Mouse (Mus musculus): Measurements from ENCODE around the gene Nrros. TPM values are rescaled to one million over a fixed set of nuclear protein-coding genes. Genes with fewer than 3 reads are reported as not detected.
A peak's percentile ranks its signal among the peaks of the same experiment; 100 is the strongest.

The Nrros gene
- polyA plus RNA-seq, 1 experiment from 2014 or later = 7.4 TPM

DNA sequence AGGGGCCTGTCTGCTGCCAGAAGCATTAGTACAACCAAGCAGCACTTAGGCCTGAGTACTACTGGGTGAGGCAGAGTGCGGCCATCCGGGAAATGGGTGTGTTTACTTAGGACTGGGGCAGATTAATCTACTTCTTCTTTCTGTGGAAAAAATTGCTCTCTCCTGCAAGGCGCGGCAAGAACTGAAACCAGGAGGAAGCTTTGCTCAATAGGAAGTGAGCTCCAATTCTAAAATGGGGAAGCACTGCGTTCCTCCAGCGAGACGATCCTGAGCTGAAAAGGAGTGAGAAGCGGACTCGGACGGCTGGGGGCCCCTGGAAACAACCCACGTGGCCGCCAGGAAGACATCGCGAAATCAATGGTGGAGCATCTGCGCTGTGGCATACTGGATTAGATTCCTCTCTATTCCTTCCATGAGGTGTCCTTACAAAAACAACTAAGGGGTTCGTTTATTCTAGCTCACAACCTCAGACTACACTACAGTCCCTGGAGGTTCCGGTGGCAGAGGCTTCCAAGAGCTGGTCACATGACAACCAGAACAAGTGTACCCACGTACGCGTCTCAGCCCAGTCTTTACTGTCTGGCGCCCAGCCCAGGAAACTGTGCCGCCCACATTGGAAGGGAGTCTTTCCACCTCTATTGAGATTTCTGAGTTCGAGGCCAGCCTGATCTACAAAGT, 51.7 kb downstream of the Nrros start:
- peak; percentile 51 for ATAC-seq (ENCODE audit: insufficient number of reproducible peaks, insufficient read depth, low FRiP score, low read depth)
- 49% methylated on average over 23 of the region's 23 CpGs for WGBS

GRCm38 (mm10) chr16:32110951-32111699, 54.3 kb downstream of the Nrros start:
- Histone ChIP-seq H3K4me3 (ENCODE audit: control insufficient read depth in 1 of 2, insufficient read depth in 1 of 2, low read depth in 1 of 2, low read length in 2 of 2) (no peak overlapping the region), H3K9me3 (ENCODE audit: control insufficient read depth, low read length) (no peaks in the 10 kb centered on the region), H3K9ac (ENCODE audit: low read length) (no peak overlapping the region), H3K4me2 (ENCODE audit: low read length) (no peak overlapping the region), H3K27me3 (ENCODE audit: control insufficient read depth, insufficient read depth, low read length) (no peaks in the 10 kb centered on the region), H3K36me3 (ENCODE audit: control insufficient read depth, insufficient read depth, low read length) (peaks cover 24% of the 10 kb centered on the region), H3K27ac (replicated peaks in 1 of 2; ENCODE audit: control insufficient read depth in 1 of 2, insufficient read depth in 1 of 2, low read depth in 2 of 2, low read length in 2 of 2) (no peak overlapping the region), H3K4me1 (ENCODE audit: control insufficient read depth in 2 of 2, insufficient read depth in 2 of 2, low read length in 2 of 2) (peaks cover 2 to 3% of the 10 kb centered on the region in 2 experiments; a peak in 2 of 4 replicates)
- no peak for ATAC-seq (ENCODE audit: insufficient number of reproducible peaks, insufficient read depth, low FRiP score, low read depth)
- 66% methylated on average over 15 of the region's 15 CpGs for WGBS

More for the DNA sequence above, 51.7 kb downstream of the Nrros start:
- Histone ChIP-seq H3K4me2 (ENCODE audit: low read length) (peak overlapping the region; percentile 32), H3K9me3 (ENCODE audit: control insufficient read depth, low read length) (no peaks in the 10 kb centered on the region), H3K27me3 (ENCODE audit: control insufficient read depth, insufficient read depth, low read length) (no peaks in the 10 kb centered on the region), H3K4me1 (ENCODE audit: control insufficient read depth in 2 of 2, insufficient read depth in 2 of 2, low read length in 2 of 2) (peaks cover 2 to 4% of the 10 kb centered on the region in 2 experiments; a peak in 2 of 4 replicates), H3K4me3 (ENCODE audit: control insufficient read depth in 1 of 2, insufficient read depth in 1 of 2, low read depth in 1 of 2, low read length in 2 of 2) (no peak overlapping the region), H3K9ac (ENCODE audit: low read length) (no peak overlapping the region), H3K27ac (replicated peaks in 1 of 2; ENCODE audit: control insufficient read depth in 1 of 2, insufficient read depth in 1 of 2, low read depth in 2 of 2, low read length in 2 of 2) (peak overlapping the region; percentile 51 to 69), H3K36me3 (ENCODE audit: control insufficient read depth, insufficient read depth, low read length) (0 out of 2 replicates have a peak, but pooled peaks cover 7% of the 10 kb centered on the region)

GRCm38 (mm10) chr16:32108578-32108977, 56.8 kb downstream of the Nrros start:
- peaks cover 32% of the 10 kb centered on the region for H3K36me3 ChIP-seq (ENCODE audit: control insufficient read depth, insufficient read depth, low read length)

DNA sequence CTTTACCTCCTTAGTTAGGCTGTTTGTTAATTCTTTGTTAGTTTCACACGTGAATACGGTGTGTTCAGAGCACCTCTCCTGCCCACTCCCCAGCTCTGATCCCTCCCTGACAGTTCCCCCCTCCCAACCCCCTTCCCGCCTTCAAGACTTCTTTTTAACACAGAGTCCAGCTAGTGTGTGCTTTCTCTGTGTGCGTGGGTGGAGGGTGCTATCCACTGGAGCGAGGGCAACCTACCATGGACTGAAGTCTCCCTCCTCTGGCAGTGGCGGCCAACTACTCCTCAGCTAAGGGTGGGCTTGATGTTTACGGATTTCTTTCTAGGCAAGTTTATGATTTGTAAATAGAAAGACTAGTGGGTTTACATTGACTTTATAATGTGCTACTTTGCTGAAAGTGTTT, 57.2 kb downstream of the Nrros start:
- Histone ChIP-seq H3K4me2 (ENCODE audit: low read length) (no peak overlapping the region), H3K27me3 (ENCODE audit: control insufficient read depth, insufficient read depth, low read length) (no peaks in the 10 kb centered on the region), H3K4me3 (ENCODE audit: control insufficient read depth in 1 of 2, insufficient read depth in 1 of 2, low read depth in 1 of 2, low read length in 2 of 2) (no peak overlapping the region), H3K9ac (ENCODE audit: low read length) (no peak overlapping the region), H3K4me1 (ENCODE audit: control insufficient read depth in 2 of 2, insufficient read depth in 2 of 2, low read length in 2 of 2) (no peaks in the 10 kb centered on the region), H3K9me3 (ENCODE audit: control insufficient read depth, low read length) (0 out of 2 replicates have a peak, but pooled peaks cover 2% of the 10 kb centered on the region), H3K27ac (replicated peaks in 1 of 2; ENCODE audit: control insufficient read depth in 1 of 2, insufficient read depth in 1 of 2, low read depth in 2 of 2, low read length in 2 of 2) (no peak overlapping the region), H3K36me3 (ENCODE audit: control insufficient read depth, insufficient read depth, low read length) (peaks cover 36% of the 10 kb centered on the region)
- ATAC-seq (ENCODE audit: insufficient number of reproducible peaks, insufficient read depth, low FRiP score, low read depth) = no peak
- WGBS = 76% methylated on average over 7 of the region's 7 CpGs

More at GRCm38 (mm10) chr16:32108578-32108977, 56.8 kb downstream of the Nrros start:
- H3K27me3 ChIP-seq (ENCODE audit: control insufficient read depth, insufficient read depth, low read length) = no peaks in the 10 kb centered on the region
- WGBS = 84% methylated on average over 2 of the region's 2 CpGs
- 0 out of 2 replicates have a peak, but pooled peaks cover 2% of the 10 kb centered on the region for H3K9me3 ChIP-seq (ENCODE audit: control insufficient read depth, low read length)
- no peak overlapping the region for H3K9ac ChIP-seq (ENCODE audit: low read length)
- H3K4me3 ChIP-seq (ENCODE audit: control insufficient read depth in 1 of 2, insufficient read depth in 1 of 2, low read depth in 1 of 2, low read length in 2 of 2) = no peak overlapping the region
- no peak overlapping the region for H3K27ac ChIP-seq (replicated peaks in 1 of 2; ENCODE audit: control insufficient read depth in 1 of 2, insufficient read depth in 1 of 2, low read depth in 2 of 2, low read length in 2 of 2)
- H3K4me2 ChIP-seq (ENCODE audit: low read length) = no peak overlapping the region
- no peak for ATAC-seq (ENCODE audit: insufficient number of reproducible peaks, insufficient read depth, low FRiP score, low read depth)
- H3K4me1 ChIP-seq (ENCODE audit: control insufficient read depth in 2 of 2, insufficient read depth in 2 of 2, low read length in 2 of 2) = no peaks in the 10 kb centered on the region; a peak in 1 of 4 replicates

- no peak for ATAC-seq (ENCODE audit: insufficient number of reproducible peaks, insufficient read depth, low FRiP score, low read depth)
- H3K4me3 ChIP-seq (ENCODE audit: control insufficient read depth in 1 of 2, insufficient read depth in 1 of 2, low read depth in 1 of 2, low read length in 2 of 2) = no peak overlapping the region
- no peak overlapping the region for H3K27ac ChIP-seq (replicated peaks in 1 of 2; ENCODE audit: control insufficient read depth in 1 of 2, insufficient read depth in 1 of 2, low read depth in 2 of 2, low read length in 2 of 2)
- WGBS = 85% methylated on average over 12 of the region's 12 CpGs
- peaks cover 41% of the 10 kb centered on the region for H3K36me3 ChIP-seq (ENCODE audit: control insufficient read depth, insufficient read depth, low read length)
- H3K4me1 ChIP-seq (ENCODE audit: control insufficient read depth in 2 of 2, insufficient read depth in 2 of 2, low read length in 2 of 2) = no peaks in the 10 kb centered on the region
- no peaks in the 10 kb centered on the region for H3K27me3 ChIP-seq (ENCODE audit: control insufficient read depth, insufficient read depth, low read length)
- H3K9me3 ChIP-seq (ENCODE audit: control insufficient read depth, low read length) = 0 out of 2 replicates have a peak, but pooled peaks cover 2% of the 10 kb centered on the region
- no peak overlapping the region for H3K9ac ChIP-seq (ENCODE audit: low read length)
- no peak overlapping the region for H3K4me2 ChIP-seq (ENCODE audit: low read length)
Observed at GRCm38 (mm10) chr16:32107342-32108045, 57.9 kb downstream of the Nrros start.

DNA sequence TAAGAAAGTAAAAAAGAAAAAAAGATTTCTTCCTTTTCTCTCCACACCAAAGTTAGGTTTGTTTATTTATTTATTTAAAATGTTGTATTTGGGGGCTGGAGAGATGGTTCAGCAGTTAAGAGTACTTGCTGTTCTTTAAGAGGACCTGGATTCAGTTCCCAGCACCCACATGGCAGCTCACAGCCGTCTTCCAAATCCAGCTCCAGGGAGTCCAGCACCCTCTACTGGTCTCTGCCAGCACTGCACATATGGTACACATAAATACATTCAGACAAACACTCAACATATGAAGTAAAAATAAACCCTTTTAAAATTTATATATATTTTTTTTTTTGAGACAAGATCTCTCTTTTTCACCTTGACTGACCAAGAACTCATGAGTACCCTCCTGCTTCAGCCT, 59.7 kb downstream of the Nrros start:
- no peak overlapping the region for H3K27ac ChIP-seq (replicated peaks in 1 of 2; ENCODE audit: control insufficient read depth in 1 of 2, insufficient read depth in 1 of 2, low read depth in 2 of 2, low read length in 2 of 2)
- H3K4me3 ChIP-seq (ENCODE audit: control insufficient read depth in 1 of 2, insufficient read depth in 1 of 2, low read depth in 1 of 2, low read length in 2 of 2) = no peak overlapping the region
- no peaks in the 10 kb centered on the region for H3K4me1 ChIP-seq (ENCODE audit: control insufficient read depth in 2 of 2, insufficient read depth in 2 of 2, low read length in 2 of 2)
- no peak for ATAC-seq (ENCODE audit: insufficient number of reproducible peaks, insufficient read depth, low FRiP score, low read depth)
- 97% methylated on average over 1 of the region's 1 CpGs for WGBS
- H3K36me3 ChIP-seq (ENCODE audit: control insufficient read depth, insufficient read depth, low read length) = peaks cover 43% of the 10 kb centered on the region
- H3K9ac ChIP-seq (ENCODE audit: low read length) = no peak overlapping the region
- 0 out of 2 replicates have a peak, but pooled peaks cover 2% of the 10 kb centered on the region for H3K9me3 ChIP-seq (ENCODE audit: control insufficient read depth, low read length)
- H3K4me2 ChIP-seq (ENCODE audit: low read length) = no peak overlapping the region
- no peaks in the 10 kb centered on the region for H3K27me3 ChIP-seq (ENCODE audit: control insufficient read depth, insufficient read depth, low read length)

DNA sequence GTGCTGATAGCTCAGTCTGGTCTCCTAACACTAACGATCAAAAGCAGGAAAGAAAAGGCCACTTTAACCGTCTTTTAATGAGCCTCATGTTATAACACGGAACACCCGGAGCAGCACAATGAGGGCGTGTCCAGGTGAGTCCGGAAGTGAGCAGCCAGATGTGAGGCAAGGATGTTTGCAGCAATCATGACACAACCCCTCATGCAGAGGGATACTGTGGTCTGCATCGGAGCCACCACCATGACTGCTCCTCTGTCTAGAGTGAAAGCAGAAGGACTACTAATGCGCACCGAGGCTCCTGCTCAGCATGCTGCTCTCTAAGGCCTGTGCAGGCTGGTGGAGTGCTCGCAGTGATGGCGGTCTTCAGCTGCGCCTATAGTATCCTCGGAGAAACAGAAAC, 63.1 kb downstream of the Nrros start:
- no peaks in the 10 kb centered on the region for H3K27me3 ChIP-seq (ENCODE audit: control insufficient read depth, insufficient read depth, low read length)
- H3K9me3 ChIP-seq (ENCODE audit: control insufficient read depth, low read length) = 0 out of 2 replicates have a peak, but pooled peaks cover 2% of the 10 kb centered on the region
- H3K4me1 ChIP-seq (ENCODE audit: control insufficient read depth in 2 of 2, insufficient read depth in 2 of 2, low read length in 2 of 2) = peaks cover 0 to 12% of the 10 kb centered on the region in 2 experiments; a peak in 2 of 4 replicates
- no peak overlapping the region for H3K9ac ChIP-seq (ENCODE audit: low read length)
- no peak overlapping the region for H3K27ac ChIP-seq (replicated peaks in 1 of 2; ENCODE audit: control insufficient read depth in 1 of 2, insufficient read depth in 1 of 2, low read depth in 2 of 2, low read length in 2 of 2)
- no peak for ATAC-seq (ENCODE audit: insufficient number of reproducible peaks, insufficient read depth, low FRiP score, low read depth)
- no peak overlapping the region for H3K4me3 ChIP-seq (ENCODE audit: control insufficient read depth in 1 of 2, insufficient read depth in 1 of 2, low read depth in 1 of 2, low read length in 2 of 2)
- H3K4me2 ChIP-seq (ENCODE audit: low read length) = no peak overlapping the region
- 92% methylated on average over 13 of the region's 13 CpGs for WGBS
- H3K36me3 ChIP-seq (ENCODE audit: control insufficient read depth, insufficient read depth, low read length) = peaks cover 29% of the 10 kb centered on the region
